Mouse (Mus musculus): Measurements from ENCODE around the gene Ephb1. TPM values are rescaled to one million over a fixed set of nuclear protein-coding genes. Genes with fewer than 3 reads are reported as not detected.

The Ephb1 gene
- total RNA-seq, 4 experiments from 2014 or later, result 0.32 to 0.75 (median 0.51) TPM

DNA sequence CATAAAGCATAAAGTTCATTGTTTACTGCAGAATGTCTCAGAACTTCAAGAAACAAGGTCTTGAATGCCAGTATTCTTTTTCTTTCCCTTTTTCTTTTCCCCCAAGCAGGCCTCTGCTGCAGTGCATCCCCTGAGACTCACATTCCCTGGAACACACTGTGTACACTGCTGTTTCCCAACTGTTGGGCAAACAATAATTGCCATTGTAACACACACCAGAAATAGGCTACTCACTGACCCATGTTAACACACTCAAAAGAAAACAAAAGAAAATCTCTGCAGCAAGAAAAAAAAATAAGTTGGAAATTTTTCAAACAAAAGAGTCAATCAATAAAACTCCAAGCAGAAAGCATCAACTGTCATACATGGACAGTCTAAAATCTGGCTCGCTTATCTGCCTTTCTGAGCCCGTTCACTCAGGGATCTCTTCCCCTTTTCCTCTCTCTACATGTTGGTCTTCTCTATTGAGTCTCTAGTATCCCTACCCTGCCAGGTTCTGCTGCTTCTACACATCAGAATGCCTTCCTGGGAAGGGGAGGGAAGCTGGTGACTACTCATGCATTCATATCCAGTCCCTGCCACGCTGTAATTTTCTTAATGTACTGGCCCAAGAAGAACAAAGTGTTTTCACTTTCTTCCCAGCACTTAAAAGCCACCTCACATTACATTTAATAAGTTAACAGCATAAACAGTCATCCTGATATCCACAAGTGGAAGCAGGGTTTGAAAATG, 285.2 kb downstream of the Ephb1 start:
- no peak for DNase-seq (ENCODE audit: low spot score in 2 of 2)

DNA sequence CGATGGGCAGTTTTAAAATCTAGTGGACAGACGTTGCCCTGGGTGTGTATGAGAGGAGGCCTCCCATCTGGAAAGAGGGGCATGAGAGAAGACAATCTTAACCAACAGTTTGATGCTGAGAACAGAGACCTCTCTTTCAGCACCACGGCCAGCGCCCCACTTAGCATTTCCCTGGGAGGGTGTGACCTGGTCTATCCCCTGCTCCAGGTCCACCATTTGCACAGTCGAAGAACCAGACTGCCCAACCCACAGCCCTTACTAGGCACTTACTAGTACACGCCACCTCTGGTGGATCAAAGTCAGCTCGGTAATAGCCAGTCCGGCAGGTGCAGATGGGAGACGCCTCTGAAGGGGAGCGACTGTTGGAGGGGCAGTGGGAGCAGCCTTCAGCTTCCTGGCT, 287.9 kb downstream of the Ephb1 start:
- no peak for DNase-seq (ENCODE audit: low spot score in 2 of 2)

DNA sequence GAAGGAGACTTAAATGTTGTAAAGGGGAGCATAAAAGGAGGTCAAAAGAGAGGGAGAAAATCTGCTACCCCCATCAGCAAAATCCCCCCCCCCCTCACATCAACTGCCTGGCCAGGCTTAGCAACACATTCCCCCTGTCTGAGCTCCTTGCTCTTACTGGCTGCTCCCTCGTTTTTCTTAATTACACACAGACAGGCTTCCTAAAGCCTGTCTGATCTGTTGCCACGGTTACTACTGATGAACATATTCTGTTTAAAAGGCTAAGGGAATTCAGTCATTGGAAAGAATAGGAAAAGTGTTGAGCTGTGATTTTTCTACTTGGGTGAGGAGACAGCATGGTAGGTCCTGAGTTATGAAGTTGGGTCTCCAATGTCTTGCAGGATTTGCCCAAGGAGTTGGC, 308.6 kb downstream of the Ephb1 start:
- no peak for DNase-seq (ENCODE audit: low spot score in 2 of 2)

DNA sequence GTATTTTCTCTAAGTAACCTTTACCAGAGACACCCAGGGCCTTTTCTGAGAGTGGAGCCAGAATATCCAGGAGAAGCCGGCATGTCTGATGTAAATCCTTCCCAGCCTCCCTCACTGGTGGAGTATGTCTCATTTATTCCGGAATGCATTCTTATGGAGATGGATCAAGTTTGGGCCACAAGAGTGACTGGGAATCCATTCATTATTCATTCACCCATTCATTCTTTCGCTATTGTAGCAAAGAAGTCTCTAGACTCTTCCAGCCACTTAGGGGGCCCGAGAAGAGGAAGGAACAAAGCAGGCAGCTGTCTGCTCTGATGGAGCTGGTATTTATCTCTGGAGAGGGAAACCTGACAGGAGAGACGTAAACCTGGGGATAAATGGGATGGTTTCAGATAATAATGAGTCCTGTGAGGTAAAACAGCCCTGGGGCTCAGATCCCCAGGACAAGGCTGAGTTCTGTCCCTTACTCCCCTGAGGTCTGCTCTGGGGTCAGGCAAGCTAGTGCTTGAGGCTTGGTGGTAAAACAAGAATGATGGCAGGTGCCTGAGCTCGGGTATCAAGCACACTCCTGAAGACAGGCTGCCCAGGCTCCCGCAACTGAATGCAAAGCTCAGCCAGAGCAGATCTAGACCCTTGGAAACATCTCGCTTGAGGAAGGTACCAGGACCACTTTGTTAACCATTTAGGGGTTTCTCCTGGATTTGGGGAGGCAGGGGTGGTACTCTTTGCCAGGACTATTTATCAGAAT, 309.2 kb downstream of the Ephb1 start:
- no peak for DNase-seq (ENCODE audit: low spot score in 2 of 2)

DNA sequence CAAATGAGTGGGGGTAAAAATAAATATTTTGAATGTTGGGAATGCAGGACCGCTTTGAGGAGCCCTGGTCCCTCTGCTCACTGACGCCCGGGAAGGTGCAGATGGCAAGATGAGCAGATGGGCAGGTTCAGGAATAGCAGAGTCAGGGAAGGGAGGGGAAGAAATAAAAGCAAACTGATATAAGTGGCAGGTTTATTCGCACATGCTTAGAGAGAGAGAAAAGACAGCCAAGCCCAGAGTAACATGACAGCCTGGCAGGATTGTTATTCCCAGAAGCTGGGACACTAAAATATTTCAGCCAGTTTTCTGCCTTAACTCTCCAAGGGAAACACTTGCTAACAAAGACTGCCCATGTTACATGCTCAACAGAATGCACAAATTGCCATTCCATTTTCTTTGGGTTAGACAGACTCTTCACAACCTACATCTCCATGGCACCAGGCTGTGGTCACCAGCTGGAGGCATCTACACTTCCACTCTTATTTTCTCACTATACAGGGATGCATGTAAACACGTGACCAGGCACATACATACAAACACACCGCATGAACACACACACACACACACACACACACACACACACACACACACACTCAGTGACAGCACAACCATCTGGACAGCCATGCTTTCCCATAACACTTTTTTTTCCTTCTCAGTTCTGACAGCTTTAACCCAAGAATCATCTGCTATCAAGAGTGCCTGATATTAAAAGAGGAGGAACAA, 315.3 kb downstream of the Ephb1 start:
- DNase-seq (ENCODE audit: low spot score in 2 of 2), result no peak

DNA sequence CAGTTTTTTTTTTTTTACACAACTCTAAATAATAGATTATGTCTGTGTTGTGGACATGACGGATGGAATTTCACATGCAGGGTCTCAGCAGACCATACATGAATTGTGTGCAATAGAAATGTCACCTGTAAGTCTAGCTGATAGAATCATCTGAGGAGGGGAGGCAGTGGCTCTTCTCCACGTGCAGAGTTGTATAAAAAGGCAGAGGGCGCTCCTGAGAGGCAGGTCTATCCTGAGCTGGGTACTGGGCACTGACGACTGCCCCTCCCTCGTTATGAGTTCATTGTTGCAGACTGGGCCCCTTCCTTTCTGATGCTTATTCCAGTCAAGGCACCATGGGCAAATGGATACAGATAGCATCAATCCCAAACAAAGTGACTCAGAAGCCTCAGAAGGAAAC, 318.4 kb downstream of the Ephb1 start:
- DNase-seq (ENCODE audit: low spot score in 2 of 2), result no peak

DNA sequence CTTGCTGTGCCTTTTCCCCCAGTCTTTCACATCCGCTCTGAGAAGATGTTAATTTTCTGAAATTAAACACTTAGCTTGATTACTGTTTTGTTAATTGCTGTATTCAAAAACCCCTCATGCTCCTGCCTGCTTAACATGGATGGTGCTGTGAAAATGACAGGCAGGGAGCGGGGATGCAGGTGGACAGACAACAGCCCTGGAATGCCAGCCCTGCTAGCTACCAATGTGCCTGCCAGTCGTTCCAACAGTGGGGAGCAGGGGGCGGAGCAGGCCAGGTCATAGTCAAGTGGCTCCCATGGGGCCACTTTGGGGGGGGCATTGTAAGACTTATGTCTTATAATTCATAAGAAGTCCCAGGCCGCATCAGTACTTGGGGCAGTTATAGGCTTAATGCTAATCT, 321.3 kb downstream of the Ephb1 start:
- DNase-seq (ENCODE audit: low spot score in 2 of 2), result no peak

DNA sequence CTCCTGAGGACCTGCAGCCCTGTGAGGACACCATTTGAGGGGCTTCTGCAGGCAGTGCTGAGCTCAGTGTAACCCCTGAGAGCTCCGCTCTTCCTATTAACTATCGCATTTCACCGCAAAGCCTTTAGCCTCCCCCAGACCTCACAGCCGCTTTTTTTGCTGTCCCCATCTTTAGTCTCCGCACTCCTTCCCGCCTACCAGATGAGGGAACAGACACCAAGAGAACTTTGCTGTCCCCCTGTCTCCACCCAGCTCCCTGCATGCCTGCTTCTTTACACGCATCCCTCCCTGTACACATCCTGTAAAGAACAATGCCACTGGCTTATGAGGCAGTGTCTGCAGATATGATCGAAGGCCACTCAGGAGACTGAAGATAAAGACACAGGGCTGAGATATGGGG, 322.1 kb downstream of the Ephb1 start:
- DNase-seq (ENCODE audit: low spot score in 2 of 2), result no peak

DNA sequence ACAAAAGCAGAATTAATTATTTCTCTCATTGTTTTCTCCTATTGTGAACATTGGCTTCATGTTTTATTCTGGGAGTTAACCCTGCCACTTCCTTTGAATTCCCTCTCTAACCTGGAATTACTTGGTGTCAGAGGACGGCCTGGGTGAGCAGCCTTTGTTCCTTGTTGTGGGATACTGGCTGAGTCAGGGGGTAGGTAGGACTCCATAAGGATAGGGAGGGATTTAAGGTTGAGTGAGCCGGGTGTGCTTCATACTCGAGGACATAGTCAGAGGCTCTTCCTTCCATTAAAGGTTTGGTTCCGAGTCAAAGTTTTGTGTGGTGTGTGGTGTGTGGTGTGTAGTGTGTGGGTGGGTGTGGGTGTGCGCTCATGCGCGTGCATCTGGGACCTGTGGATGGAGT, 324.8 kb downstream of the Ephb1 start:
- no peak for DNase-seq (ENCODE audit: low spot score in 2 of 2)

DNA sequence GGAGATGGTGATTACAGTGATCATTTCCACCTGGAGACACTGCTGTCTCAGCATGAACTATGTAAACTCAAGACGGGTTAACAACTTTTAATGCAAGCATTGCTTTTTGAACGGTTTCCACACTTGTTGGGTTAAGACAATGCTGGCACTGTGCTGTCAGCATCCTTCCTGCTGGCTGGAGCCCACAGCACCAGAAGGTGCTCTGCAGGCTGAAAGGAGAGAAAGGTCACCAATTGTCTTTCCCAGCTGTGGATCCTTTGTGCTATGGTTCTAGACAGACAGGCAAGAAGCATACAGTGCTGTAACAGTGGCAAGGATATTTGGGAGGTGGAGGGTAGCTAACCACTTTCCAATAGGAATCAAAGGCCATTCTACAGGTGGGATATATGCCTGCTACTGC, 328.4 kb downstream of the Ephb1 start:
- no peak for DNase-seq (ENCODE audit: low spot score in 2 of 2)

DNA sequence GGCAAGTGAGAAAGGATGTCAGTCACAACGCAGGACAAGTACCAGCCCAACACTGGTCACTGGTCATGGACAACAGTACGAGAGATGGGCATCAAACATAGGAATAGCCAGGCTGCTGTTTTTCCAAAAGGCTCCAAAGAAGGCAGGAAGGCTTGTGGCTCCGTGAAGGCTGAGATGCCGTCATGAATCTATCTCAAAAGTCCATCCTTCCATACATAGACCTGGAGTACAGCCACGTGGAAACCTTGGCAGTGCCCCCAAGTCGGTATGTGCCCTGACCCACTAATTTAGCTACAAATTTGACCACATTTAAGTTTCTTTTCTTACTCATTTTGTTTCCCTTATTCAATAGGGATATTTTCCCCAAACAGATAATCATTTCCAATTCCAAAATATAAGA, 329.4 kb downstream of the Ephb1 start:
- DNase-seq (ENCODE audit: low spot score in 2 of 2), result no peak

DNA sequence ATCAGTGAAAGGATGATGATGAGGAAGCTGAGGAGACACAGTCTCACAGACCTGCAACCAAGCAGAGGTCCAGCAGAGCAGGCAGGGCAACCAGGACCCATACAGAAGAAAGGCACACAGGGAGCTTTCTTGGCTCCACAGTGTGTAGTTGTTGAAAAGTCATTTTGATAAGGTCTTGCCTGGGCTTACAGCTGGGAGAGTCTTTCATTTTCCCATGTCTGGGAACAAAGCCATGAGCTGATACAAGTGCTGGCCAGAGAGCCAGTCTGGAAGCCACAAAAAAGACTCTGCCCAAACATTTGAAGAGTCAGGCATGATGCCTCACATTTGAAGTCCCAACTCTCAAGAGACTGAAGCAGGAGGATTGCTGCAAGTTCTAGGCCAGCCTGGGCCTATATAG, 339.0 kb downstream of the Ephb1 start:
- no peak for DNase-seq (ENCODE audit: low spot score in 2 of 2)

DNA sequence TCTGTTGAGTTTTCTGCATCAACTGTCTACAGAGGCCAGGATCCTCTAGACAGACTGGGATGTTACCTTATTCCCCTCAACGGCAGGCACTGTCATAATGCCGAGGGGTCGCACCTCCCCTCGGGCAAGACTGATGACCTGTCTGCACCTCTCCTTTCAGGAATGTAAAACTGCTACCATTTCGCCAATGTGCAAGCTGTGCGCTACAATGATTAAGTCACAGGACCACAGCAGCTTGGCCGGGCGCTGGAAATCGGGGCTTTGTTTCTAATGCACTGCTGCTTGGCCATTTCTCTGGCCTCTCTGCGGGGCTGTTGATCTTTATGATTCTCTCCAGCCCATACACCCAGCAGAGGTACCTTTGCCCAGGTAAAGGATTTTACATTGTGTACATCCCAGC, 346.8 kb downstream of the Ephb1 start:
- no peak for DNase-seq (ENCODE audit: low spot score in 2 of 2)

DNA sequence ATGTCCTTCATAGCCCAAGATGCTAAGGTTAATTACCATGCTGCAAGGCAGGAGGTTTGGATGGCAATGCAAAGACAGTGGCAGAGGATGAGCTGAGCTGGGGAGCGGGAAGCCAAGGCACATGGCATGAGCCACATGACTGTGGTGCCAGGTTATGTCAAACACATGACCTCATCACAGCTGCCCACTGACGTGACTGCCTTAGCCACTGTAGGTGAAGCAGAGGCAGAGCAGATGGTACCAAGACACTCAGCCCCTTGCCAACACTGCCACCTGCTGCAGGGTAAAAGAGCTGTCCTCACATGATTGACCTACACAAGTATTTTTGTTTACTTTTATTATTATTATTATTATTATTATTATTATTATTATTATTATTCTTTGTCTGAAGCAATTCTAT, 348.0 kb downstream of the Ephb1 start:
- DNase-seq (ENCODE audit: low spot score in 2 of 2), result peak in 1 of 2 experiments; percentile 31

DNA sequence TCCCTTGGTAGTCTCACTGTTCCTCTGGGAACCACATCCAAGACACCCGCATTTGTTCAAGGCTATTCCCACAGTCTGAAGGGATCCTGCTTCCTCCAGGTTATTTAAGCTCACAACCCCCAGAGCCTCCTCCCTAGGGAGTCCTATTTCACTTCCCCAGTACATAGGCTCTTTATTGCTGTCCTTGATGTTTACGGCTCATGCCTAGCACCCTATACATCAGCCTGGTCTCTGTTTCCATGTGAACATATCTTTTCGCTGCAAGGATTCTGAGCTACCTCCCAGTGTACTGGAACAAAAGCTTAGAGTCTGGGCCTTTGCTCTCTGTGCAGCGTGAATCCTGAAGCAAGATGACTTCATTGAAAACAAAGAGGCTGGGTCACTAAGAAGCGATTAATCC, 351.6 kb downstream of the Ephb1 start:
- DNase-seq (ENCODE audit: low spot score in 2 of 2), result no peak

DNA sequence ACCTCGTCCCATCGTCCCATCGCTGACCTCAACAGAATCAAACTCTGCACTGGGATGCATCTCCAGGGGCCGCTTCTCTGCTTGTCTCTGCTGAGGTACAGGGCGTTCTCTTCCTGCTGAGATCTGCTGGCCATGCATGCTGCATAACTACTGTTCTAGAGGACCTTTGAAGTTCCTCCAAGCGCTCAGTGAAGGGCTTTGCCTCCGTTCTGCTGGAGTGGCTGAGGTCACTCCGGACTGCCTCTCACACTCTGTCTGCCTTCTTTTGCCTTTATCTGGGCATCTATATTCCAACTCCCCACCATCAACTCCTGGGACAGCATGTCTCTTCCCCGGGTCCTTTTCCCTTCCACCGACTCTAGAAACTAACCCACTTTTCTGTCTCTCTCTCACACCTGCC, 352.3 kb downstream of the Ephb1 start:
- no peak for DNase-seq (ENCODE audit: low spot score in 2 of 2)

DNA sequence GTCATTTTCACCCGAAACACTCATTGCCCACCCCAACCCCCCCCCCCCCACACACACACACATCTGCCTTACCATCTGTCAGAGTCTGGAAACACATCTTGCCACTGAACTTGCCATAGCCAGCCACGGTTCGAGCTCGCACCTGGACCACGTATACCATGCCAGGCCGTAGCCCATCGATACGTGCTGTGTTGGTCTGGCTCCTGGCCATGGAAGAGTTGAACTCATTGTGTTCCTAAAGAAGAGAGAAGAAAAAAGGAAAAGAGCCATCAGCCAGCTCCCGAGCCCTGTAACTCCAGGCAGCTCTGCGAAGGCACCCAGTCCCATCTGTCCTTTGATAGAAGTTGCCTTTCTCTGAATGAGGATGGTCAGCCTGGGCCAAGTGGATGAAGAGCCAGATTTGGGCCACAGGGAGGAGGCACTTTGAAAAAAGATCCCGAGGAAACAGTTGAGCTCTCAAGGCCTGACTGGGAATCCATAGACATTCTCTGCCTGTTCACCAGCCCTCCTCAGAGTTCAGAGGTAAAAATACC, 352.8 kb downstream of the Ephb1 start:
- DNase-seq (ENCODE audit: low spot score in 2 of 2), result no peak

DNA sequence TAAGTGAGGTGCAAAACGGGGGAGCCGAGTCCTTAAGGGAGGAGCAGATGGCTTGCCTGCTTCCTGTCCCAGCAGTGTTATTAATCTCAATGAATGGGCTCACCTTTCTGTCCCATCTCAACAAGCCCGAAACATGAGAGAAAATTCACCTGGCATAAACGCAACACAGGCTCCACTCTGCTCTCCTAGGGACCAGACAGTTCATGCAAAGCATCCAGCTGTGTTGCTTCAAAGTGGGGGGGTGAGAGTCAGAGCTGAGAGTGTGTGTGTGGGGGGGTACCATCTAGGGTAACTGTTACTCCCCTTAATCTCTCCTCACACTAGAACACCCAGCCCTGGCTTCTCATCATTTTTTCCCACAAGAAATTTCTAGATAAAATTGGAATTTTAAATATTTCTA, 354.8 kb downstream of the Ephb1 start:
- no peak for DNase-seq (ENCODE audit: low spot score in 2 of 2)

DNA sequence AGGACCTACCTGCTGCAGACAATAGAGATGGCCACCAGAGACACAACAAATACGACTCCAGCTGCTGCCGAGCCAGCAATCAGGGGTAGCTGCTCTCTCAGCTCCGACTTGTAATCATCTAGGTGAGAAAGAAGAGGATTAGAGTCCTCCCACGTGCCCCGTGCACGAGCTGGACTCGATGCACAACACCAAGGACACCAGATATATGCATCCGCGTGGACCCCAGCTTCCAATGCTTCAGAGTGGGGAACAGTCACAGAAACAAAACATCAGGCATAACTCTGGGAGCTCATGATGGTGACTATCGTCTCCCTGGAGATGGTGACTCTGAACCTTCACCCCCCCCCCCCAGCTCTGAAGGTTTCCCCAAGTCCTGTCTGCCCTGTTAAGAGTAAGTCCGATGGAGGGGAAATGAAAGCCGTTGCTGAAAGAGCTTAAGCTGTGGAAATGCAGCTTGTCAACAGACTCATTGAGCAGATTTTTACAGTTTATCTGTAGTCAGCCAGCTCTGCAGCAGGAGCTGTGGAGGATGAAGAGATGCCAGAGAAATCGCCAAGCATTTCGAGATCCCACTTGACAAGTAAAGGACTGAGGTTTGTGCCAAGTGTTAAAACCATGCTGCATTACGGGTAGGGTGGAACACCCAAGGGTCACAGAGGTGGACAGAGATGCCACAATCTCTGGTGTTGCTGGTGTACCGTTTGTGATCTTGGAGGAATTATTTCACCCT, 357.6 kb downstream of the Ephb1 start:
- no peak for DNase-seq (ENCODE audit: low spot score in 2 of 2)

DNA sequence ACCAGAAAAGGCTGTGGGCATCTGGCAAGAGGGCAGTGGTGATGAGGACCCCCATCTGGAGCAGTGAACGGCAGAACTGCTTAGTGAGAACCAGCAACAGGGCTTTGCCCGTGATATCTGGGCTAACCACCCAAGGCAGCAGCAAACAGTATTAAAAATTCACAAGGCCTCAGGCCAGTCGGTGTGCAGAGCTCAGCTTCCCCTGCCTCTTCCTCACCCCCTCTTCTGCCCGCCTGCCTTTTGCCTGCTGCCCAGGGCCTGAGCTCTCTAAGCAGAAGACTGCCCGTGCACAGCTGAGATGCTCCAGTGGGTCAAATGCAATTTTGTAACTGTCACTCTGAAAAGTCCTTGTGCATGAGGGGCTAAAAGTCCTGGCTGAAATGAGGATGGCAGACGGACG, 358.3 kb downstream of the Ephb1 start:
- DNase-seq (ENCODE audit: low spot score in 2 of 2), result no peak

DNA sequence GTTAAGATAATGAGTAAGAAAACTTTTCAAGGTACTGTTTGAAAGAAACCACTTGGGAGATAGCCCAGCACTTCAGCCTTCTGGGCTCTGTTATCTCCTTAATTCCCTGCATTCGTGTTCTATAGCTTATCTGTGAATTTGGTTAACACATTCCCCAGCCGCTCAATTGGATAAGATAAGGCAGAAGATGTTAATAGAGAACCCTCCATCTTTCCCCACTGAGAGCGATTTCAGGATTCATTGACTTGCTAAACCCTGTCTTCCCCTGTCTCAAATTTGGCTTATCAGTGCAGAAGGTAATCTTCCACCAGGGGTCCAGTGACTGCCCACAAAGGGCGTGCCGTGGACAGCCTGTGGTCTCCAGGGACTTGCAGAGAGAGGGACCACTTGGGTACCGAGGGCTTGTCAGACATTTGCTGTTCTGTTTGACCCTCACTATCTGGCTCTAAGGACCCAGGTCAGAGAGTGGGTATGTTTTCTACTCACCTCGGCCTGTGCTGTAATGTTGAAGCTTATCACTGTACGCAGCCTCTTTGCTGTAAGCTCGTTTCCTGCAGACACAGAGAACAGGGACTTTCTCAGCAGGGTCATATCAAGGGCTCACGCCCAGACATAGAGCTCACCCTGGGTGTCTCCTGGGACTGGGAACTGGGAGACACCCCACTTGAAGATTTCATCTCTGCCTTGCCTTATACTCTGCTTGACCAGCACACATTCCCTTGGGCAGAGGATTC, 358.9 kb downstream of the Ephb1 start:
- DNase-seq (ENCODE audit: low spot score in 2 of 2), result no peak
